Mouse (Mus musculus): ENCODE measurements around the gene Atg7.

Atg7 gene

GRCm38 (mm10) chr6:114860677-114861568, 218.0 kb downstream of the Atg7 start:
- peak in 1 of 2 experiments; percentile 5 for DNase-seq

DNA sequence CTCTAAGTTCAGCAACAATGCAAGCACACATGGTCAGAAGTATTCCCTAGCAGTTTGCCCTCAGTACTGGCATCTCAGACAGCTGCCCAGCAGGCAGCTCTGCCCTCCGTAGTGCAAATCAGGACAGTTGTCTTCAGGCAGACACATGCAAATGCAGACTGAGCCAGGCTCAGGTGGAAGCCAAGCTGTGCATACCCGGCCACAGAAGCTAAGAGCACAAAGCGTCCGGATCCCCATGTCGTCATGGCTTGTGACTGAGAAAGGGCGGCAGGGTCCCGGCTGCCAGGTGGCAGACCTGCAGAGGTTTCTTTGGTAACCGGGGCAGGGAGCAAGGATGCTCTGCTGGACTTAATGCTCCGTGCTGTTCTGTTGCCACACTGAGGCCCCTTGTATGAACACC, 218.7 kb downstream of the Atg7 start:
- DNase-seq, result no peak

GRCm38 (mm10) chr6:114862046-114862445, 219.1 kb downstream of the Atg7 start:
- DNase-seq, result no peak

GRCm38 (mm10) chr6:114863501-114863900, 220.6 kb downstream of the Atg7 start:
- DNase-seq, result peak in 1 of 2 experiments; percentile 36

DNA sequence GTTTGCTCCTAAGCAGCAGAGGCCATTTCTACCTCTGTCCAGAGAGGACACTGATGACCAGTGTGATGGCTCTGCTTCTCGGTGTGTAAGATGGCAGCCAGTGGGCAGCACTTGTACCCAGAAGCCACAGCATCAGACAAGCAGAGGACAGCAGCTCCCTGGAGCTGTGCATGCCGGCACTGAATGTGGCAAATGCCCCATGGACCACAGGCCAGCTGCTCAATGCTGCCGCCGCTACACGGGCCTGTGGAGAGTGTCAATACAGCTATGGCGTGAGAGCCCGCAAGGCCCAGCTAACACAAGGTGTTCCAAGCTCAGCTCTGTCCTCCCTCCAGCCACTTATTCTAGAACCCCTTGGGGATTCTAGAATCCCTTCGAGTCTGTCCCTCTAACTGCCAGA, 221.5 kb downstream of the Atg7 start:
- no peak for DNase-seq

- peak in 1 of 2 experiments; percentile 20 for DNase-seq
These were observed 223.2 kb downstream of the Atg7 start for GRCm38 (mm10) chr6:114866078-114866477.

DNA sequence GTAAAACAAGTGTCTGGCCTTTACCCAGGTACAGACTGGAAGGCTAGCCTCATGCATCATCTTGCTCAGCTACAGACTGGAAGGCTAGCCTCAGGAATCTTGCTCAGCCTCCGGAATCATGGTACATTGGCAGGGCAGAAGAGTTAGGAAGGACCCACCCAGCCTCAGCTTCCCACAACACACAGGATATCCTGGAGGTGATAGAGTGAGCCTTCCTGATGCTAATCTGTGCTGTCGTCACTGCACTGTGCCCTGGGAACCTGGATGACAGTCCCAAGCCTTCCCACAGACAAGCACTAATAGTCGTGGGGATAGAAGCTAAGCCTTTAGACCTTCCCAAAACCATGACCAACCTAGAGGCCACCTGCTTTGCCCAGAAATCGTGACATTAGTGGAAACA, 223.7 kb downstream of the Atg7 start:
- peak in 1 of 2 experiments; percentile 44 for DNase-seq

DNA sequence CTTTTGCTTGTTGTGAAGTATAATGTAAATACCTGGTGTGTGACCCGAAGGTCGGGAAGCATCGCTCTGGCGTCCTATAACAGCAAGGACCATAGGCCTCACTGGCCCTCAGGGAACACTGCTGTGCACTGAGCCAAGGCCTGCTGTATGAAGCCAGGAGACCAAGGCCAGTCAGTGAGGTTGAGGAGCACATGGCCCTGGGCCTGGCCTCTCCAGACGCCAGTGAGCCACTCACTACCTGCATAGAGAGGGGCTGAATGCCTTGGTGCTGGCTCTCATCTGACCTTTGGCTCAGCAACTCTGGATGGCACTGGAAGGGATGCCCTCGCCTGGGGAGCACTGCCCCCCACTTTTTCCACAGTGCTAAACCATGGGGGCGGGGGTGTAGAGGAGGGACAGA, 225.8 kb downstream of the Atg7 start:
- DNase-seq, result no peak

- no peak for DNase-seq
These were observed 226.7 kb downstream of the Atg7 start for GRCm38 (mm10) chr6:114869501-114870076.

DNA sequence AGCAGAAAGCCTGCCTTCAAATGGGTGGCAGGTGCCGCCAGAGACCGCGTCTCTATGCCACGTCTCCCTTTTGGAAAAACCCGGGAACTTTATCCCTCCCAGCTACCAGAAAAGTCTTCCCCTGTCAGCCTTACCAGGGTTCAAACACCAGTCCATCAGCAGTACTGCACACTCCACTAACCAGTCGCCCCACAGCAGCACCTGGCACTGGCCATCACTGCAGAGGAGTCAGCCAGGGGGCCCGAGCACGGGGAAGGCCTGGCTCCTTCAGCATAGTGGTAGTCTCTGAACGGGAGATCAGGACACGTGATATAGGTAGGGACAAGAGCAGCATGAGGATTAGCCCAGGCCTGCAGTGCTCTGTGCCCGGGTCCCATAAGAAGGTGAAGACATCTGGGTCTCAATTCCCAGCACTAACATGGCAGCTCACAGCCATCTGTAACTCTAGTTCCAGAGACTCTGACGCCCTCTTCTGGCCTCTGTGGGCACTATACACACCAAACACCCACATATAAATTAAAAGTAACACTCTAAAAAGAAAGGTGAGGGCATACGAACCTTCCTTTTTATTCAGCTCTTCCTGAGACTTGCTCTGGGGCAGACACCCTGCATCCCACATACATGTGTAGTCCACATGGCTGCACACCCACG, 228.2 kb downstream of the Atg7 start:
- no peak for DNase-seq

DNA sequence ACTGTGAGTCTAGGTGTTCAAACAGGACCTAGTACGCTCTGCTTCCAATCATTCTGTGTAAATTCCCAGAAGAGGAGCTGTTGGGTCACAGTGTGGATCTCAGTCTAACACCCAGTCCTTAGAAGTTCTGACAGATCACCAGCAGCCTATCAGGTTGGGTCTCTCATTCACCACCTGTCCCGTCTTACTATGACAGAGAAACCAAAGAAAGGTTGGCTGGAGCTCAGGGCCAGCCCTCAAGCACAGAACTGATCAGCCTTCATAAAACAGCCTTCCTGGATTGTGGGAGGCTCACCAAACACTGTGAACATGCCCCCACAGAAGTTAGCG, 230.9 kb downstream of the Atg7 start:
- DNase-seq, result no peak

DNA sequence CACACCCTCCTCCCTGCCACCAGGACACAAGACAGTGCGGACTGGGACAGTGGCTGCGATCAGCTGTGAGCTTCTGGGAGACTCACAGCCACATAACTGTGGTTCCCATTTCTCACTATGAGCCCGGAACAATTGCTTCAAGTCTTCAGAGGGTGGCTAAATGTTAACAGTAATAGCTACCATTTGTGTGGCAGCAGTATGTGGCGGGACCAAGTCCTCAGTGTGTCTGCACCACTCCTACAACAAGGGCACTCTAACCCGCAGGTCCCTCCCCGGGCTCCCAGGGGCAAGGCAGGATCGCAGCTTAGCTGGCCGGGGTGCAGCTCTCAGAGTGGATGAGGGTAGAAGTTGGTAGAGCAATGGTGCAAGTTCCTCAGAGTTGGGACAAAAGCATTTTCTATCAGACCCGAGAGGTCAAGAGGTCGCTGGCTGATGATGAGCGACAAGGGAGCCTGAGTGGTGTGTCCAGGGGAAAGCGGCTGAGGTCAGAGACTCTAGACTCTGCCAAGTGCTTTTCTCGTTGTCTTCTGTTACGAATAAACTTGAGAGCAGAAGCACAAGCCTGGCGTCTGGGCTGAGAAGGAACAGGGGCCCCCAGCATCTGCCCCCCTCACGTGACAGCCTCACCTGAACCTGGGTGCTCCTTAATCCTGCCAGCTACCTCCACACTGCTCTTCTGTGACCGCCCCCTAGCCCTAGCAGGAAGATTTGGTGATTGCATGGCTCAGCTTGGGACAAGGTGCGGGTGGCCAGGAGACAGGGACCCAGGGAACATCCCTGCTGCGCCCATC, 231.4 kb downstream of the Atg7 start:
- DNase-seq, result peak; percentile 57 to 71

- peak; percentile 96 for DNase-seq
These were observed 232.2 kb downstream of the Atg7 start for GRCm38 (mm10) chr6:114875018-114875558.

- no peak for DNase-seq
These were observed 233.1 kb downstream of the Atg7 start for GRCm38 (mm10) chr6:114876033-114876432.

DNA sequence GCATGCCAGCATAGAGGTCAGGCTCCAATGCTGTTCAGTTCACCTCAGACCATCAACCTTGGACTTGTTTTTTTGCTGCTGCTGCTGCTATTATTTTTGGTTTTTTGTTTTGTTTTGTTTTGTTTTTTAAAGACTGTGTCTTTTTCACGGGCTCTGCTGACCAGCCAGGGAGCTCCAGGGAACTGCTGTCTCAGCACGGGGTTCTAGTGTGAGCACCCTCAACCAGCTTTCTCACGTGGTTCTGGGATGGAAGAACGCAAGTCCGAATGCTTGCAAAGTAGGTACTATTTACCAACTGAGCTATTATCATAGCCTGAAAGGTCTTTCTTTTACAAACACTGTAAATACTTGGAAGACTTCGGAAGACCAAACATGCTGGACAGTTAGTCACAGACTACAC, 233.6 kb downstream of the Atg7 start:
- peak; percentile 58 to 65 for DNase-seq

GRCm38 (mm10) chr6:114878841-114879520, 236.1 kb downstream of the Atg7 start:
- peak; percentile 88 to 89 for DNase-seq

DNA sequence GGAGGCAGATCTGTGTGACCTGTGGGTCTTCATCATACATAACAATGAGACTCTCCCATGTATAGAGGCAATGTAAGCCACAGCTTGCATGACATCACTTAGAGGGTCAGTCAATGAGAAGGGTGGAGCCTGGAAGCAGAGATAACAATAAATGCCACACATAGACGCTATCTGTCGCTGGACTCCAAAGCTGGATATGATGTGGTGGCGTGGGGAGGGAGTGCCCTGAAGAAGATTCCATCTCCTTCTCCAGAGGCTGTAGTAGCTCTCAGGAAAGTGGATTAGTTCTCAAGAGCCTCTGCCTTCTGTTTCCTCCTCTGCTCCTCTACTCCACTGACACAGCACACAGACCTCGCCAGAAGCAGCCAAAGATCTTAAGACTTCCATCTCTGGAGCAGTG, 237.9 kb downstream of the Atg7 start:
- DNase-seq, result no peak

DNA sequence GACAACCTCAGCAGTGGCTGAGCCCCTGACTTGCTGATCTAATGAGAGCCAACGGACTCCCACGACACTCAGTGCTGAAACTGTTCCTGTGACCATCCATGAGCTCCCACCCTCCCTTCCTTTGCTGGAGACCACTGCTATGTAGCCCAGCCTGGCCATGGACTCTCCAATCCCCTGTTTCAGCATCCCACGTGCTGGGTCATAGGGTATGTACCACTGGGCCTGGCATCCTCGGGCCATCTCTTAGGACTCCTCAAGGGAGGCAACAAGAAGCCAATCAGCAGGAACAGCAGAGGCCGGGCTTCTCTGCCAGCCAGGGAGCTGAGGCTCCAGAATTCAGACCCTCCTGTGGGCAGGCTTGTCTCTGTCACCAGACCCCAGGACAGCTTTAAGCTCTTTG, 239.3 kb downstream of the Atg7 start:
- DNase-seq, result no peak

DNA sequence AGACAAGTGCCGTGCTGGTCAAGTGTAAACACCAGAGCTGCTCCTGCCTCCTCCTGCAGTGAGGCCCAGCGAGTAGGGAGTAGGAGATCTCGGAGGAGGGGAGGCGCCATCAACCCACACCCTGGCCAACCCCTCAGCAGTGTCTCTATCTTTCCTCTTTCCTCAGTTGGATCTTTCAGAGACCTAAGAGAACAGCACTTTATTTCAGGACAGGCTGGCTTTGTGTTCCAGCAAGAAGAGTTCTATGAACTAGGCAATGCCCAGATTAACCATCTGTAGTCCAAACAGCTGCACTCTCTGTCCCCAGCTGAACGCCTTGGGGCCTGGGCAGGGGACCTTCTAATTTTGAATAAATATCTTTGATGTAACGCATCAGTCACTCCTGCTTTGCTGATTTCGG, 239.8 kb downstream of the Atg7 start:
- DNase-seq, result no peak

DNA sequence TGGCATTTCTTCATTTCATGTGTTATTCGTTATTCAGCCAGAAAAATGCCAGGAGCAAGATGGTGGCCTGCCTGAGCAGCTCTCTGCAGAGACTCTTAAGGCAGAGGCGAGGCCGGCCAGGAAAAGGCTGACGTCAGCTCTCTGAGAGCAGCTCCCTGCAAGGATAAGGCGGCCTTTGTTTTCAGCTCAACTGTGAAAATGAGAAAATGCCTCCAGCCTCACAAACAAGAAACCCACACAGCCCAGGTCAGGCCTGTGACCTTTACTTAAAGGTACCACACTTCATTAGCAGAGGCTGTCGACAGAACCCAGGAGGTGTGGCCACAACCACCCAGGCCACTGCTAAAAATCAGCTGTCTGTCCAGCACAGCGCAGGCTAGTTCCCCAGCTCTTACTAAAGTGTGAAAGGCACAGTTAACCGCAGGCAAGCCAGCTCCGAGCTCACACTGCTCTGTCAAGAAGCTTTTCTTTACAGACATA, 240.4 kb downstream of the Atg7 start:
- peak; percentile 81 to 87 for DNase-seq

GRCm38 (mm10) chr6:114885129-114885528, 242.2 kb downstream of the Atg7 start:
- no peak for DNase-seq

- DNase-seq, result no peak
These were observed 243.1 kb downstream of the Atg7 start for GRCm38 (mm10) chr6:114886012-114886411.
